Mouse (Mus musculus): ENCODE results near the gene Numb. TPM values are rescaled to one million over a fixed set of nuclear protein-coding genes. Genes with fewer than 3 reads are reported as not detected.

Gene Numb
- polyA plus RNA-seq (2015; fragmentation: Nextera tagmentation; extraction: Ambion mirVana), result 52.6 and 57.8 TPM in 2 replicates

DNA sequence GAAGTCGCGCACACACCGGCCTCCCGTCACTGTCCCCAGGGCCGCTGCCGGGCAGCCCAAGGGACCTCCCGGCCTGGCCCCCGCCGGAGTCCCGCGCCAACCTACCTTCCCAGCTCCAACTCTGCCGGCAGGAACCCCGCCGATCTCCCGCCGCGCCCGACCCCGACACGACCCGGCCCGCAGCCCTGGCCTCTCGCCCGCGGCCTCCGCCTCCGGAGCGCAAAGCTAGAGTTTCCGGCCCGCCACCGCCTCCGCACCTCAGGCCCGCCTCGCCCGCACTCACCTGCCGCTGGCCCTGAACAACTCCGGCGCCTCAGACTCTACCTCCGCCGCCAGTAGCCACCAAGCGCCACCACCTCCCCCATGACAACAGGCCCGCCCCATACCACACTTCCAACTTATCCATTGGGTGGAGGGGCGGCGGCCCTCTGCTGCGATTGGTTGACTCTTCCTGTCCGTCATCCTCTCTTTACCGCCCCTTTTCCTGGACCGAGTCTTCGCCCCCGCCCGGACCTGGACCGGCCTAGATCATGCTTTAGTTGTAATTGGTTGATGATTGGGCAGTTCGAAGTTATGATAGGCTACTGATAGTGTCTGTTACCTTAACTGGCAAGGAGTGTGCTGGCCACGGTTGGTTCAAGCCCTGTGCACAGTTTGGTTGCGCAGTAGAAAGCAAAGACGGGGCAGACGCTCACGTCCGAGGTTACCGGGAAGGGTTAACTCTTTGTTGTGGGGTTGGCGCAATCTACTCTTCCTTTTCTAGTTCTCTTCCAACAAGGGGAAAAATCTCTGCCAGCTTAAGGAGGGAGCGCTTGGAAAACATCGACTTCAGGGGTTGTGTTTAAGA lies at the start of gene Numb:
Gene Numb, minus strand, starts transcription at position 400 of the 847 bp plus-strand sequence.
- H3K9ac ChIP-seq (replicated peaks; ENCODE audit: low read depth), result peak within 1 kb of the TSS; percentile 89
- H3K36me3 ChIP-seq (ENCODE audit: insufficient read depth, low read length), result no peaks in the 10 kb centered on the region
- H3K4me3 ChIP-seq (ENCODE audit: low read depth, low read length), result peak within 1 kb of the TSS; percentile 99
- H3K4me1 ChIP-seq (ENCODE audit: insufficient read depth, low read depth, low read length), result peaks cover 12% of the 10 kb centered on the region; the same call in 1 of the 2 replicates
- TF ChIP-seq EP300 (IDR thresholded peaks at IDR 0.05) (peak; percentile 65), CTCF (IDR thresholded peaks at IDR 0.05) (no peak)
- H3K9me3 ChIP-seq (ENCODE audit: low read length), result no peaks in the 10 kb centered on the region
- no peaks in the 10 kb centered on the region for H3K27me3 ChIP-seq (replicated peaks; ENCODE audit: insufficient read depth, low read length)
- H3K4me2 ChIP-seq (replicated peaks; ENCODE audit: low read depth, low read length), result peak within 1 kb of the TSS; percentile 83
- peak; percentile 99 for DNase-seq (ENCODE audit: low spot score)
- peak; percentile 99 for ATAC-seq
- WGBS, result under 1% methylated on average over 44 of the region's 63 CpGs
- peak within 1 kb of the TSS; percentile 93 for H3K27ac ChIP-seq (ENCODE audit: low read length)

DNA sequence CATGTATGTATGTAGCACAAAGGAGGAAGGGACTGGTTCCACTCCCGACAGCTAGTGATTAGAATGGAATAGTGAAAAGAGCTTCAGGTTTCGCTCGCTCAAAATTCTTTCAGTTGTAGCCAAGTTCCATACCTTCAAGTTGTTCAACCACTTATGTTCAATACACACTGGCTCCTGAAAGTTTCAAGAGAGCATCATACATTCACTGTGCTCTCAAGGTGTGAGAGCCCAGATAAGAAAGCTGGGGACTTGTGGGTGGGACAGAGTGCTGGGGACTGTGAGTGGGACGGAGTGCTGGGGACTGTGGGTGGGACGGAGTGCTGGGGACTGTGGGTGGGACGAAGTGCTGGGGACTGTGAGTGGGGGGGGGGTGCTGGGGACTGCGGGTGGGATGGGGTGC lies 43.5 kb upstream of the Numb start:
- no peak overlapping the region for H3K9ac ChIP-seq (replicated peaks; ENCODE audit: low read depth)
- H3K4me1 ChIP-seq (ENCODE audit: insufficient read depth, low read depth, low read length), result no peaks in the 10 kb centered on the region
- ATAC-seq (peak; percentile 94), DNase-seq (ENCODE audit: low spot score) (peak; percentile 79)
- WGBS, result 55% methylated on average over 6 of the region's 7 CpGs
- H3K27ac ChIP-seq (ENCODE audit: low read length), result no peak overlapping the region
- H3K9me3 ChIP-seq (ENCODE audit: low read length), result no peaks in the 10 kb centered on the region
- H3K36me3 ChIP-seq (ENCODE audit: insufficient read depth, low read length), result no peaks in the 10 kb centered on the region
- no peak overlapping the region for H3K4me2 ChIP-seq (replicated peaks; ENCODE audit: low read depth, low read length)
- H3K27me3 ChIP-seq (replicated peaks; ENCODE audit: insufficient read depth, low read length), result no peaks in the 10 kb centered on the region
- H3K4me3 ChIP-seq (ENCODE audit: low read depth, low read length), result no peak overlapping the region
- TF ChIP-seq CTCF (IDR thresholded peaks at IDR 0.05), result no peak
- TF ChIP-seq EP300 (IDR thresholded peaks at IDR 0.05), result peak; percentile 17; the same call in 1 of the 2 replicates

DNA sequence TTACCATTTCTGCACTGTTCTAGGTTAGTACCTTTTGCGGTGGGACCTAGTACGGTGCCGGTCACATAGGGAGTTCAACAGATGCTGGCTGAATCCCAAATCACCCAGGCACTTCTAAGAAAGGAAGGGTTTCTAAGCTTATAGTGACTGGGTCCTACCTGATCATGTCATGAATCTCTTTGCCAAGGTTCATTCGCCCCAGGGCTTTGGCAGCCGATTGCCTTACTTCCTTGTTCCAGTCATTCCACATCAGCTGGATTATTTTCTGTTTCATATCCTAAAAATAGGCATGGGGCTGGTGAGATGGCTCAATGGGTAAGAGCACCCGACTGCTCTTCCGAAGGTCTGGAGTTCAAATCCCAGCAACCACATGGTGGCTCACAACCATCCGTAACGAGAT lies 36.5 kb upstream of the Numb start:
- no peaks in the 10 kb centered on the region for H3K36me3 ChIP-seq (ENCODE audit: insufficient read depth, low read length)
- ATAC-seq (no peak), DNase-seq (ENCODE audit: low spot score) (no peak)
- no peaks in the 10 kb centered on the region for H3K4me1 ChIP-seq (ENCODE audit: insufficient read depth, low read depth, low read length)
- no peak overlapping the region for H3K4me3 ChIP-seq (ENCODE audit: low read depth, low read length)
- no peak overlapping the region for H3K9ac ChIP-seq (replicated peaks; ENCODE audit: low read depth)
- H3K27ac ChIP-seq (ENCODE audit: low read length), result no peak overlapping the region
- no peak overlapping the region for H3K4me2 ChIP-seq (replicated peaks; ENCODE audit: low read depth, low read length)
- TF ChIP-seq CTCF (IDR thresholded peaks at IDR 0.05) (no peak), EP300 (IDR thresholded peaks at IDR 0.05) (no peak)
- H3K9me3 ChIP-seq (ENCODE audit: low read length), result no peaks in the 10 kb centered on the region
- WGBS, result 85% methylated on average over 9 of the region's 9 CpGs
- no peaks in the 10 kb centered on the region for H3K27me3 ChIP-seq (replicated peaks; ENCODE audit: insufficient read depth, low read length)

DNA sequence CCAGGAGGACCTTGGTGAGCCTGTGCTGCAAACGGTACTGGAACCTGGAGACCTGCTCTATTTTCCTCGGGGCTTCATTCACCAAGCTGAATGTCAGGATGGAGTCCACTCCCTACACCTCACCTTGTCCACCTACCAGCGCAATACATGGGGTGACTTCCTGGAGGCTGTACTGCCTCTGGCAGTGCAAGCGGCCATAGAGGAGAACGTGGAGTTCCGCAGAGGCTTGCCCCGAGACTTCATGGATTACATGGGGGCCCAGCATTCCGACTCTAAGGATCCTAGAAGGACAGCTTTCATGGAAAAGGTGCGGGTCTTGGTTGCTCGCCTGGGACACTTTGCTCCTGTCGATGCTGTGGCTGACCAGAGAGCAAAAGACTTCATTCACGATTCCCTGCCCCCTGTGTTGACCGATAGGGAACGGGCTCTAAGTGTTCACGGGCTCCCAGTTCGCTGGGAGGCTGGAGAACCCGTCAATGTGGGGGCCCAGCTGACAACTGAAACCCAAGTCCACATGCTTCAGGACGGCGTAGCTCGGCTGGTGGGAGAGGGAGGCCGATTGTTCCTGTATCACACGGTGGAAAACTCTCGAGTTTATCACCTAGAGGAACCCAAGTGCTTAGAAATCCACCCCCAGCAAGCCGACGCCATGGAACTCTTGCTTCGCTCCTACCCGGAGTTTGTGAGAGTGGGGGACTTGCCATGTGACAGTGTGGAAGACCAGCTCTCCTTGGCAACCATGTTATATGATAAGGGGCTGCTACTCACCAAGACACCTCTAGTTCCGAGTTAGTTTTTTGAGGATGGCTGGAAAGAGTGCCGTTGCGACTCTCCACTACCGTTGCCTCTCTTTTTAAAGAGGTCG lies 30.2 kb upstream of the Numb start:
- no peak overlapping the region for H3K9ac ChIP-seq (replicated peaks; ENCODE audit: low read depth)
- no peaks in the 10 kb centered on the region for H3K27me3 ChIP-seq (replicated peaks; ENCODE audit: insufficient read depth, low read length)
- DNase-seq (ENCODE audit: low spot score) (no peak), ATAC-seq (no peak)
- no peak overlapping the region for H3K27ac ChIP-seq (ENCODE audit: low read length)
- no peaks in the 10 kb centered on the region for H3K9me3 ChIP-seq (ENCODE audit: low read length)
- H3K36me3 ChIP-seq (ENCODE audit: insufficient read depth, low read length), result no peaks in the 10 kb centered on the region
- TF ChIP-seq CTCF (IDR thresholded peaks at IDR 0.05) (no peak), EP300 (IDR thresholded peaks at IDR 0.05) (no peak)
- WGBS, result 44% methylated on average over 32 of the region's 32 CpGs
- H3K4me2 ChIP-seq (replicated peaks; ENCODE audit: low read depth, low read length), result peak overlapping the region; percentile 98
- H3K4me3 ChIP-seq (ENCODE audit: low read depth, low read length), result peak overlapping the region; percentile 78
- 0 out of 2 replicates have a peak, but pooled peaks cover 5% of the 10 kb centered on the region for H3K4me1 ChIP-seq (ENCODE audit: insufficient read depth, low read depth, low read length)

DNA sequence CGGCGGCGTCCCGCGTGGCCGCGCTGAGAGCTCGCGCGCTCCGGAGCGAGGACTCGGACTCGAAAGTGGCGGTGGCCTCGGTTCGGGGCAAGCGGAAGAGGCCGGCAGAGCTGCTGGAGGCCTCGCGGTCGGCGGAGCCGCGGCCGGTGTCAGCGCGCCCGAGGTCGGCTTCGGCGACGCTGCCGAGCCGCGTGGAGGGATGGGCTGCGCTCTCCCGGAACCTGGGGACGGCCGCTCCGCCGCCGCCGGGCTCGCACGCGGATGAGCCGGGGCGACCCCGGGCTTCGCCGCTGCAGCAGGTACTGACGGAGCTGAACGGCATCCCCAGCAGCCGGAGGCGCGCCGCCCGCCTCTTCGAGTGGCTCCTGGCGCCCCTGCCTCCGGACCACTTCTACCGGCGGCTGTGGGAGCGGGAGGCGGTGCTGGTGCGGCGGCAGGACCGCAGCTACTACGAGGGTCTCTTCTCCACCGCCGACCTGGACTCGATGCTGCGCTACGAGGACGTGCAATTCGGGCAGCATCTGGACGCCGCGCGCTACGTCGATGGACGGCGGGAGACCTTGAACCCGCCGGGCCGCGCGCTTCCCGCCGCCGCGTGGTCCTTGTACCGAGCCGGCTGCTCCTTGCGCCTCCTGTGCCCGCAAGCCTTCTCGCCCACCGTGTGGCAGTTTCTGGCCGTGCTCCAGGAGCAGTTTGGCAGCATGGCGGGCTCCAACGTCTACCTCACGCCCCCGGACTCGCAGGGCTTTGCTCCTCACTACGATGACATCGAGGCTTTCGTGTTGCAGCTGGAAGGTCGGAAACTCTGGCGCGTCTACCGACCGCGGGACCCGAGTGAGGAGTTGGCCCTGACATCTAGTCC lies 29.3 kb upstream of the Numb start:
- Histone ChIP-seq H3K36me3 (ENCODE audit: insufficient read depth, low read length) (no peaks in the 10 kb centered on the region), H3K9me3 (ENCODE audit: low read length) (no peaks in the 10 kb centered on the region), H3K27ac (ENCODE audit: low read length) (peak overlapping the region; percentile 84), H3K4me2 (replicated peaks; ENCODE audit: low read depth, low read length) (peak overlapping the region; percentile 98), H3K4me3 (ENCODE audit: low read depth, low read length) (peak overlapping the region; percentile 78), H3K4me1 (ENCODE audit: insufficient read depth, low read depth, low read length) (0 out of 2 replicates have a peak, but pooled peaks cover 5% of the 10 kb centered on the region), H3K9ac (replicated peaks; ENCODE audit: low read depth) (peak overlapping the region; percentile 79), H3K27me3 (replicated peaks; ENCODE audit: insufficient read depth, low read length) (no peaks in the 10 kb centered on the region)
- no peak for TF ChIP-seq CTCF (IDR thresholded peaks at IDR 0.05)
- TF ChIP-seq EP300 (IDR thresholded peaks at IDR 0.05), result no peak
- ATAC-seq (peak; percentile 36), DNase-seq (ENCODE audit: low spot score) (no peak)
- 1% methylated on average over 64 of the region's 116 CpGs for WGBS

Data from lung, postnatal 0 days (tissue).